Mouse (Mus musculus) left cerebral cortex, adult 18-20 months (tissue): ENCODE measurements around the gene Pptc7. TPM values are rescaled to one million over a fixed set of nuclear protein-coding genes. Genes with fewer than 3 reads are reported as not detected.

ENCODE experiments used
- DNase-seq, 2 experiments: peaks; one replicate each; pipeline ENCODE4 v3.0.0; 2021 to 2022; ENCODE audit warnings: low spot score in 2 of 2, mixed read lengths in 1 of 2
- long read RNA-seq, 2 experiments: library from polyadenylated mRNA; stranded (forward); transcript quantifications; one replicate each; pipeline ENCODE4 v2.0.0; 2021
- total RNA-seq, 2 experiments: library from RNA; stranded (reverse); gene quantifications; 2 replicates each; pipeline ENCODE4 v1.2.3; 2021

The Pptc7 gene
- total RNA-seq = 10 to 100 TPM; 42.0 to 50.5 TPM
- long read RNA-seq, experiment 1, full-length matches to known transcripts = 19 of 51 reads
- long read RNA-seq, experiment 1, partial matches to known transcripts = 4 of 51 reads
- long read RNA-seq, experiment 1, other reads (novel, unspliced or antisense) = 28 of 51 reads
- long read RNA-seq, experiment 2, full-length matches to known transcripts = 5 of 17 reads
- long read RNA-seq, experiment 2, partial matches to known transcripts = 12 of 17 reads
- long read RNA-seq, experiment 2, other reads (novel, unspliced or antisense) = 0 of 17 reads

GRCm38 (mm10) chr5:122284183-122285028, at the start of gene Pptc7:
Pptc7 (plus strand) TSS chr5:122284365.
- DNase-seq = peak; percentile 88 to 90

GRCm38 (mm10) chr5:122235196-122235836, 48.8 kb upstream of the Pptc7 start:
- no peak for DNase-seq

- DNase-seq = peak in 1 of 2 experiments; percentile 27
Measured at GRCm38 (mm10) chr5:122237200-122237599, 47.0 kb upstream of the Pptc7 start.

- no peak for DNase-seq
Measured at GRCm38 (mm10) chr5:122239618-122240017, 44.5 kb upstream of the Pptc7 start.

GRCm38 (mm10) chr5:122240521-122240920, 43.6 kb upstream of the Pptc7 start:
- no peak for DNase-seq

- peak in 1 of 2 experiments; percentile 21 for DNase-seq
Measured at GRCm38 (mm10) chr5:122240989-122241388, 43.2 kb upstream of the Pptc7 start.

- no peak for DNase-seq
Measured at GRCm38 (mm10) chr5:122242521-122243123, 41.5 kb upstream of the Pptc7 start.

- DNase-seq = no peak
Measured at GRCm38 (mm10) chr5:122243781-122244523, 40.2 kb upstream of the Pptc7 start.

- DNase-seq = no peak
Measured at GRCm38 (mm10) chr5:122245186-122245585, 39.0 kb upstream of the Pptc7 start.

GRCm38 (mm10) chr5:122246547-122247167, 37.5 kb upstream of the Pptc7 start:
- no peak for DNase-seq

- DNase-seq = peak; percentile 42 to 48
Measured at GRCm38 (mm10) chr5:122247529-122247928, 36.6 kb upstream of the Pptc7 start.

- no peak for DNase-seq
Measured at GRCm38 (mm10) chr5:122247934-122248333, 36.2 kb upstream of the Pptc7 start.

GRCm38 (mm10) chr5:122249281-122249680, 34.9 kb upstream of the Pptc7 start:
- DNase-seq = no peak

GRCm38 (mm10) chr5:122251895-122252606, 32.1 kb upstream of the Pptc7 start:
- no peak for DNase-seq

- DNase-seq = no peak
Measured at GRCm38 (mm10) chr5:122258027-122258741, 26.0 kb upstream of the Pptc7 start.

- no peak for DNase-seq
Measured at GRCm38 (mm10) chr5:122262104-122262503, 22.1 kb upstream of the Pptc7 start.

GRCm38 (mm10) chr5:122263933-122264905, 19.9 kb upstream of the Pptc7 start, which contains the start of gene Tctn1:
Tctn1 (minus strand) TSS chr5:122264460.
- peak; percentile 81 to 86 for DNase-seq

GRCm38 (mm10) chr5:122265187-122265586, 19.0 kb upstream of the Pptc7 start:
- DNase-seq = no peak
